Mouse (Mus musculus): ENCODE measurements around the gene Ranbp9.
A peak's percentile ranks its signal among the peaks of the same experiment; 100 is the strongest.

Gene Ranbp9

DNA sequence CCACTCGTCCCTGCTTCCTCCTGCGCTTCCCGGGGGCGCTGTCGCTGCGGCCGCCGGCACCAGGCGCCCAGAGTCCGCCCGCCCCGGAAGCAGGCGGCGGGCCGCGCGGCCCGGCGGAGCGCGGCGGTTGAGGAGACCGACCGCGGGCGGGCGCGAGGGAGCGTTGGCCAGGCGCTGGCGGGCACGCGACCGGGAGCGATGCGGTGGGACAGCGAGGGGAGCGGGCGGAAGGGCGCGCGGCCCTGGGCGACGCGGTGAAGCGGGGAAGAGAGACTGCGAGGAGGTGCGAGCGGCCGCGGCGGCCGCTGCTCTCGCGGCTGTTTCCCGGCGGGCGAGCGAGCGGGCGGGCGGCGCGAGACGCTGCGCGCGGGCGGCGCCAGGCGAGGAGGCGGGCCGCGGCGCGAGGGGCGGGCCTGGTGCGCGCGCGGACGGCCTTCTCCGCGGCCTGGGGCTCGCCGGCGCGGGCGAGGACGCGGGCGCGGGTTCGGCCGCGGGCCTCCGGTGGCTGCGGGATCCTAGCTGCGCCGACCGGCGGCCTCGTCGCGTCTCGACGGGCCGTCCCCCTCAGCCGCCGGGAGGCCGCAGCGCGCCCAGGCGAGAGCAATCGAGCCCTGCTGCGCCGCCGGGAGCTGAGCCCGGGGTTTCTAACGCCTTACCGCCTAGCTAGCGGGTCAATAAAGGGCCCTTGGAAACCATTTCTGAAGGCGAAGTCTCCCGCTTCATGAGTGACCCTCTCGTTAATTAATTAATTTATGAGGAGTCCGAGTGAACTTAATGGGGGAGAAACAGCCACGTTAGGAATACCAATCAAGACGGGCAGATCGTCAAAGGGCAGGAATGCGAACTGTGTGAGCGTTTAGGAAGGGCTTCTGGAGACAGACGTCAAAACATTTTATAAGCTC lies at the start of gene Ranbp9:
Ranbp9 (minus strand) TSS at position 326 of the 902 bp plus-strand sequence.
- peak; percentile 79 for DNase-seq (ENCODE audit: extremely low spot score)

- peak; percentile 19 for DNase-seq (ENCODE audit: extremely low spot score)
These were observed 49.2 kb upstream of the Ranbp9 start for GRCm38 (mm10) chr13:43530129-43530831.

- no peak for DNase-seq (ENCODE audit: extremely low spot score)
These were observed 45.2 kb upstream of the Ranbp9 start for GRCm38 (mm10) chr13:43526289-43526688.

GRCm38 (mm10) chr13:43525363-43526134 lies 44.5 kb upstream of the Ranbp9 start:
- no peak for DNase-seq (ENCODE audit: extremely low spot score)

DNA sequence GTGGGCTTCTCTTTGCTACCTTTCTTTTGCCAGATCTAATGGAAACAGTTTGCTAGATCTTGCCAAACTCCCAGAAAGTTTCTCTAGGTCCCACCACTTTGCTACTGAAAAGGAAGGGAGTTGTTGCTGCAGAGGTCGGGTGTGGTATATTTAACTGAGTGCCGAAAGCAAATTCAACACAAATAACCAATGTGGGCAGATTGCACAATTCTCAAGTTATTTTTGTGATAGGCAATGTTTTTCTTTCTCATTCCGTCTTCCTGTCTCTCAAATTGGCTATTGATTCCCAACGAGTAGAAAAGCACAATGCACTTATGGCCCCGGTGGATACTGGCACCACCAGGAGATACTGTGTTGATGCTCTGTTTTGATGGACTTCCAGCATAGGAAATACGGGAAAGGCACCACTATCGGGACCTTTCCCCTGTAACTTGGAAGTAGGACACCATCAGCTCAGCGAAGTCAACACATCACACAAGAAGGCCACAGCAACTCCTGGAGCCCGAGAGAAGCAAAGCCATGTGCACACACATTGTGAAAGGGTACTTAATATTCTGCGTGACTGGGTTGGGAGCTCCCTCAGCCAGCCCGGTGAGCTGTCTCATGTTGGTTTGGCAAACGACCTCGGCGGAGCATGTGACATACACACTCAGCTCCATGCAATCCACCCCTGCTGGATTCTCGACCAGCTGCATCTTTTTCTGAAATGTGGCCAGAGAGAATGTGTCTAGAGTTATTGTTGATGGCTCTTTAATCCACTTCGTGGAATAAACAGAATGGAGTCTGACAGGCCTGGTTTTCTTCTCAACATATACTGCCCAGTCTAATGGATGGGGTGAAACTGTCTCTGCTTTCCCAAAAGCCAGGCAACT lies 43.6 kb upstream of the Ranbp9 start:
- no peak for DNase-seq (ENCODE audit: extremely low spot score)

GRCm38 (mm10) chr13:43523906-43524480 lies 42.9 kb upstream of the Ranbp9 start:
- no peak for DNase-seq (ENCODE audit: extremely low spot score)

- DNase-seq (ENCODE audit: extremely low spot score) = no peak
These were observed 40.9 kb upstream of the Ranbp9 start for GRCm38 (mm10) chr13:43521940-43522339.

- DNase-seq (ENCODE audit: extremely low spot score) = no peak
These were observed 38.2 kb upstream of the Ranbp9 start for GRCm38 (mm10) chr13:43519251-43519650.

DNA sequence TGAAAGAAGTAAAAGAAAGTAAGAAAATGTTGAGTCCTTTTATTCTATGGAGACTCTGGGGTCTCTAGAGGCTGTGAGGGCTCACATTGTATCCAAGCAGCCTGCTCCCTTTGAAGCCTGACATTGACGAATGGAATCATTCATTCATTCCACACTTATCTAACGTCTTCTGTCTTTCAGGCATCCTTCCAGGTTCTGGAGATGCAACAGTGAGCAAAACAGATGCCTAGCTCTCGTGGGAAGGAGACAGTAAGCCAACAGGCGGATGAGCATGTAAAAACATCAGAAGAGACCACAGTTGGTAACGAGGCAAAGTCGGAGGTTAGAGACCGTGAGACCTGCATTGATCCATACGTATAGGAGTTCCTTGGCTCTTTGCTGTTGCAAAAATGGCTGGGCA lies 36.3 kb upstream of the Ranbp9 start:
- no peak for DNase-seq (ENCODE audit: extremely low spot score)

- no peak for DNase-seq (ENCODE audit: extremely low spot score)
These were observed 35.8 kb upstream of the Ranbp9 start for GRCm38 (mm10) chr13:43516931-43517330.

DNA sequence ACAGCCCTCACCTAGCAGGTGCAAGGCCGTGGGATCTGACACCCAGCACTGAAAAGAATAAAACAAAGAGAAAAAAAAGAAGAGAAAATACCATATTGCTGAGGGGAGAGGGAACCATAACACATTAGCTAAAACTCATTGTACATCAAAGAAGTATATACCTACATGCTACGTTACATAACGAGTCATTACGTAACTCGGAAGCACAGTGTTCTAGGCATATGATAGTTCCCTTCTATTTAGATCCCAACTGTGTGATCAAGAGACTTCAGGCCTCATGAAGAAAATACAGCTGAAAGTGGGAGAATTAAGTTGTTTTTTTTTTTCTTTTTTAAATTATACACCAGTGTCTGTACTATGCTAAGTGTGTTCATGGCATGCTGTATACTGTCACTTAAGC lies 35.0 kb upstream of the Ranbp9 start:
- DNase-seq (ENCODE audit: extremely low spot score) = no peak

DNA sequence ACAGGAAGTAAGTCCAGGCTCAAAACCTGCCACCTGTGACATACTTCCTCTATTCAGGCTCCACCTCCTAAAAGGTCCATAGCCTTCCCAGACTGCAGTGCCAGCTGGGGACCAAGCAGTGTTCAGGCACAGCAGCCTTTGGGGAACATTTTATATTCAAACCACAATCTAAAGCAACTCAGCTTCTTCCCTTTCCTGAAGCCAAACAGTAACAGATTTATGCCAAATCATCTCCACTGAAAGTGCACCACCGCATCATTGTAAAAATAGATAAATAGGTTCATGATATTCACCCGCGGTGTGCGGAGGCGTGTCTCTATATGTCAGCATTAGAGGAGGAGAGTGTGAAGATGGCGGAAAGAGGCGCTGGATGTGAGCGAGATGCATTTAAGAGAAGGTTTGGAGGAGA lies 33.9 kb upstream of the Ranbp9 start:
- no peak for DNase-seq (ENCODE audit: extremely low spot score)

DNA sequence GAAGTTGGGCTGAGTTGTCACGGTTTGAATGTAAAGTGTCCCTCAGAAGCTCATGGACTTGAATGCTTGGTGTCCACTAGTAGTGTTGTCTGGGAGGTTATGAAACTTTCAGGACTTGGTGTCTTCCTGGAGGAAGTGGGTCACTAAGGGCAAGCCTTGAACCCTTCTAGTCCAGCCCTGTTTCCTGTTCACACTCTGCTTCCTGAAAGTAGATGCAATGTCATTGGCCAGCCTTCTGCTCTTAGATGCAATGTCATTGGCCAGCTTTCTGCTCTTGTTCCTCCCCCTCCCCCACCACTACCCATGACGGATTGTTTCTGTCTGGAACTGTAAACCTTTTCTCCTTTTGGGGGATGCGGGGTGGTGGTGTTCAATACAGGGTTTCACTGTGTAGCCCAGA lies 31.7 kb upstream of the Ranbp9 start:
- DNase-seq (ENCODE audit: extremely low spot score) = no peak

DNA sequence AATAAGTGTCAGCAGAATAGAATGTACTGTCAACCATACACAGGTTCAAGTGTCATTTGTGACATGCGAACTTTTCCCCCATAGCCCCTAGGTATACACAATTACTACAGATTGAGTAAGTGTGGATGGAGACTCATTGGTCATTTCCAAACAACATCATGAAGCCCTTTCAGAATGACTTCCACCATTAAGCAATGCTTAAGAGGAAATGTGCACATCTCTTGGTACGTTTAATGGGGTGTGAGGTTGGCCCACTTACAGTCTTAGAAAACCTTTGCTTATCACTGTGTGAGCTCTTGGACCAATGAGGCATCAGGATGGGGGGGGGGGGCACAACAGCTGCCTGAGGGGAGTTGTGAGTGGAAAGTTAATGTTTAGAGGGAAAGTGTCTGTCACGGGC lies 24.7 kb upstream of the Ranbp9 start:
- no peak for DNase-seq (ENCODE audit: extremely low spot score)

DNA sequence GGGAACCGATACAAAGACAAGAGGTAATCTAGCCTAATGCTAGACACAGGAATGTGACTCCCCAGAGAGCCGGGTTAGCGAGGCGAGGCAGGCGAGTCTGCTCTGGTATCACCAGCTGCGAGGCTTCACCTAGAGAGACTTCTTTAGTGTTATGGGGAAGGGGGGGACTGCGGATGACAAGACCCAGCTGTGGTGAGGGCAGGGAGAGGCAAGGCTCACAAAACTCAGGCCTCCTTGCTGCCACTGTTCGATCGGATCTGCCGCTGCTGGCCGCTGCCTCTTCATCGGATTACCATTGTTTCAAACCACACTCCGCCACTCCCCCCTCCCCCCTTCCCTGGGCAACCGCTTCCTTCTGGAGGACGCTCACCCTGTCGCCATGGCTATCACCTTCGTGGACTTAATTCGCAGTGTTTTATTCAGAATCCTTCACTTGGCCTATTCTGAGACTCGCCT lies 22.3 kb upstream of the Ranbp9 start:
- DNase-seq (ENCODE audit: extremely low spot score) = peak; percentile 79

- DNase-seq (ENCODE audit: extremely low spot score) = no peak
These were observed 20.5 kb upstream of the Ranbp9 start for GRCm38 (mm10) chr13:43501601-43502000.

DNA sequence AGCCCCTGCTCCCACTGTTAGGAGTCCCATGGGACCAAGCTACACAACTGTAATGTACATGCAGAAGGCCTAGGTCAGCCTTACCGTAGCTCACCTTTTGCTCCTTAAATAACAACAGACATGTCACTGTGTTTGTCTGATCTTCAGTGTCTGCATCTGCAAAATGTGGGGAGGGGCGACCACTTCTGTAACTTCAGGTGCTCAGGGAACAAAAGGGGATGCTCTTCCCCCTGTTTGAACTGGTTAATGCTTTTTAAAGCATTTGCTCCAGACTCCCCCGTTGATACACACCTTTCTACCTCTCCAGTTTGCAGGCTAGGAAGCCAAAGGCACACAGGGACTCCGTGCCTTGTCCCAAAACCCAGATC lies 19.4 kb upstream of the Ranbp9 start:
- DNase-seq (ENCODE audit: extremely low spot score) = no peak

- no peak for DNase-seq (ENCODE audit: extremely low spot score)
These were observed 18.8 kb upstream of the Ranbp9 start for GRCm38 (mm10) chr13:43499731-43500482.

DNA sequence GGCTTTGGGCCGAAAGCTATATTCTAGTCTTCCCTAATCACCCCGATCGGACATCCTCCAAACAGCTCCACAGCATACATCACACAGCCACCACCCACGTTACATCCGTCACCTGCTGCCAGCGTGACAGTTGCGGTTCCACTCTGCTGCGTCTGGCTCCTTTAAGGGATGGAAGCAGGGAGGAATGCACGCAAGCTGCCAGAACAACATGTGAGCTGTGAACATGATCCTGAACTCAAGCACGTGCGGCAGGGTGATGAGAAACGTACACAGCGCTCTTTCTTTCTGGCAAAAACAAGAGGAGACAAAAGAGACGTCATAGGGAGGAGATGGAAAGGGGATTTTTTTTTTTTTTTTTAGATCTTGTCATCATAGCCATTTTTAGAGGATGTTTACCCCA lies 17.8 kb upstream of the Ranbp9 start:
- DNase-seq (ENCODE audit: extremely low spot score) = no peak

GRCm38 (mm10) chr13:43497769-43498168 lies 16.7 kb upstream of the Ranbp9 start:
- no peak for DNase-seq (ENCODE audit: extremely low spot score)
